Mouse (Mus musculus) liver, embryonic 14.5 days (tissue): ENCODE data around the gene 4930518I15Rik. TPM values are rescaled to one million over a fixed set of nuclear protein-coding genes. Genes with fewer than 3 reads are reported as not detected.

Experiments
- ATAC-seq: fragments of 200-750 bp; cut with Nextera tagmentation; 2 replicates; pipeline ENCODE4 v1.8.0; 2017; ENCODE audit warnings: moderate number of reproducible peaks, mild to moderate bottlenecking, moderate library complexity; ENCODE audit not compliant: insufficient read depth
- DNase-seq, 3 experiments: peaks; one replicate each; pipeline ENCODE4 v3.0.0-alpha.2; 2012 to 2013; ENCODE audit warnings: low read depth in 3 of 3, low spot score in 3 of 3
- H3K27ac ChIP-seq: fragments of 300-500 bp; sonication (generic); 2 replicates; pipeline ENCODE4 v1.5.1; 2014; ENCODE audit warnings: moderate library complexity, mild to moderate bottlenecking, control low read depth, inconsistent platforms
- H3K27me3 ChIP-seq: fragments of 300-500 bp; sonication (generic); 2 replicates; pipeline ENCODE4 v1.6.1; 2014; ENCODE audit warnings: mild to moderate bottlenecking, low read length, moderate library complexity; ENCODE audit not compliant: control insufficient read depth, insufficient read depth
- H3K36me3 ChIP-seq: fragments of 300-500 bp; sonication (generic); replicated peaks from 2 replicates; pipeline ENCODE4 v1.6.1; 2014; ENCODE audit warnings: low read depth; ENCODE audit not compliant: control insufficient read depth, insufficient read depth
- H3K4me1 ChIP-seq, 2 experiments: fragments of 200-500 bp in 1 of 2; fragments of 300-500 bp in 1 of 2; sonication (generic) in 1 of 2; replicated peaks; 2 replicates each; pipeline ENCODE4 v1.6.1; 2012 to 2014; ENCODE audit warnings: antibody characterized with exemption in 1 of 2, inconsistent platforms in 1 of 2, low read length in 1 of 2; ENCODE audit not compliant: control insufficient read depth in 2 of 2, insufficient read depth in 2 of 2
- H3K4me2 ChIP-seq: fragments of 300-500 bp; sonication (generic); 2 replicates; pipeline ENCODE4 v1.6.1; 2014; ENCODE audit warnings: low read depth, mild to moderate bottlenecking, control low read depth, moderate library complexity
- H3K4me3 ChIP-seq, 2 experiments: fragments of 200-500 bp in 1 of 2; fragments of 300-500 bp in 1 of 2; sonication (generic) in 1 of 2; 2 replicates each; pipeline ENCODE4 v1.5.1; 2012 to 2014; ENCODE audit warnings: low read depth in 2 of 2, low read length in 2 of 2, mild to moderate bottlenecking in 2 of 2, control low read depth in 1 of 2, inconsistent platforms in 1 of 2, moderate library complexity in 1 of 2; ENCODE audit not compliant: insufficient read depth in 1 of 2
- H3K9ac ChIP-seq: fragments of 300-500 bp; sonication (generic); replicated peaks from 2 replicates; pipeline ENCODE4 v1.6.1; 2014; ENCODE audit warnings: mild to moderate bottlenecking, control low read depth, moderate library complexity
- H3K9me3 ChIP-seq: fragments of 300-500 bp; sonication (generic); 2 replicates; pipeline ENCODE4 v1.6.1; 2016; ENCODE audit warnings: low read length, mixed read lengths; ENCODE audit not compliant: control insufficient read depth
- CTCF ChIP-seq: IDR thresholded peaks from 2 replicates; pipeline ENCODE4 v1.5.1; 2016; ENCODE audit warnings: antibody characterized with exemption, low read depth, control low read depth
- EP300 ChIP-seq: IDR thresholded peaks from 2 replicates; pipeline ENCODE4 v1.6.1; 2016; ENCODE audit warnings: antibody characterized with exemption, low read depth
- WGBS: fragments of 180-500 bp; shearing (Covaris S2); extraction: QIAGEN DNeasy Blood & Tissue Kit; methylation state at CpG from one replicate; pipeline ENCODE4 v1.1.7; 2014; ENCODE audit not compliant: insufficient replicate concordance; 5-methylcytosine and 5-hydroxymethylcytosine counted together
- polyA plus RNA-seq, 2 experiments: library from polyadenylated mRNA; depleted of rRNA in 1 of 2; stranded (reverse) in 1 of 2; unstranded in 1 of 2; fragments of >200 nt; fragmentation: Nextera tagmentation in 1 of 2; extraction: Ambion mirVana in 1 of 2; gene quantifications; 2 replicates each; pipeline versions ENCODE4 v1.2.1 to v1.2.3; 2012 to 2014

The 4930518I15Rik gene
- polyA plus RNA-seq, 2 experiments = 0.71 TPM

- Histone ChIP-seq H3K4me2 (no peak overlapping the region), H3K9ac (no peak overlapping the region), H3K4me1 (peaks cover 17 to 29% of the 10 kb centered on the region in 2 experiments), H3K9me3 (no peaks in the 10 kb centered on the region), H3K4me3 (no peak overlapping the region), H3K27ac (no peak overlapping the region), H3K27me3 (no peaks in the 10 kb centered on the region), H3K36me3 (no peaks in the 10 kb centered on the region)
- DNase-seq (no peak), ATAC-seq (no peak)
- WGBS = 55% methylated on average over 9 of the region's 9 CpGs
- no peak for TF ChIP-seq EP300
- TF ChIP-seq CTCF = no peak
These were observed 38.7 kb upstream of the 4930518I15Rik start for GRCm38 (mm10) chr2:156896384-156896914.

GRCm38 (mm10) chr2:156894496-156895265 lies 36.9 kb upstream of the 4930518I15Rik start:
- H3K27me3 ChIP-seq = no peaks in the 10 kb centered on the region
- H3K4me1 ChIP-seq = peaks cover 17 to 29% of the 10 kb centered on the region in 2 experiments
- H3K4me3 ChIP-seq = no peak overlapping the region
- DNase-seq (no peak), ATAC-seq (peak; percentile 18; the same call in 1 of the 2 replicates)
- TF ChIP-seq EP300 (no peak), CTCF (no peak)
- 53% methylated on average over 15 of the region's 15 CpGs for WGBS
- H3K9ac ChIP-seq = no peak overlapping the region
- H3K4me2 ChIP-seq = no peak overlapping the region
- no peaks in the 10 kb centered on the region for H3K36me3 ChIP-seq
- H3K9me3 ChIP-seq = no peaks in the 10 kb centered on the region
- H3K27ac ChIP-seq = no peak overlapping the region

GRCm38 (mm10) chr2:156892821-156893220 lies 35.1 kb upstream of the 4930518I15Rik start:
- 69% methylated on average over 6 of the region's 6 CpGs for WGBS
- no peak for ATAC-seq
- TF ChIP-seq CTCF (no peak), EP300 (no peak)

GRCm38 (mm10) chr2:156892240-156892639 lies 34.5 kb upstream of the 4930518I15Rik start:
- no peaks in the 10 kb centered on the region for H3K36me3 ChIP-seq
- no peak for ATAC-seq

More at GRCm38 (mm10) chr2:156892821-156893220, 35.1 kb upstream of the 4930518I15Rik start:
- Histone ChIP-seq H3K4me2 (no peak overlapping the region), H3K9ac (no peak overlapping the region), H3K9me3 (no peaks in the 10 kb centered on the region), H3K4me1 (peaks cover 11 to 14% of the 10 kb centered on the region in 2 experiments), H3K27ac (no peak overlapping the region), H3K36me3 (no peaks in the 10 kb centered on the region), H3K4me3 (no peak overlapping the region), H3K27me3 (no peaks in the 10 kb centered on the region)
- DNase-seq = no peak

GRCm38 (mm10) chr2:156888490-156888889 lies 30.7 kb upstream of the 4930518I15Rik start:
- peaks cover 16 to 19% of the 10 kb centered on the region in 2 experiments for H3K4me1 ChIP-seq
- DNase-seq = no peak
- TF ChIP-seq CTCF (no peak), EP300 (no peak)
- H3K27me3 ChIP-seq = no peaks in the 10 kb centered on the region
- H3K27ac ChIP-seq = no peak overlapping the region
- H3K4me2 ChIP-seq = no peak overlapping the region
- ATAC-seq = no peak
- 46% methylated on average over 3 of the region's 3 CpGs for WGBS
- no peak overlapping the region for H3K4me3 ChIP-seq
- H3K9me3 ChIP-seq = no peaks in the 10 kb centered on the region
- no peak overlapping the region for H3K9ac ChIP-seq
- H3K36me3 ChIP-seq = no peaks in the 10 kb centered on the region

More at GRCm38 (mm10) chr2:156892240-156892639, 34.5 kb upstream of the 4930518I15Rik start:
- DNase-seq = no peak
- H3K4me2 ChIP-seq = no peak overlapping the region
- H3K9ac ChIP-seq = no peak overlapping the region
- no peak overlapping the region for H3K4me3 ChIP-seq
- TF ChIP-seq EP300 (no peak), CTCF (no peak)
- H3K4me1 ChIP-seq = peaks cover 9 to 10% of the 10 kb centered on the region in 2 experiments
- H3K27ac ChIP-seq = no peak overlapping the region
- 56% methylated on average over 3 of the region's 3 CpGs for WGBS
- no peaks in the 10 kb centered on the region for H3K27me3 ChIP-seq
- H3K9me3 ChIP-seq = no peaks in the 10 kb centered on the region
